Mouse (Mus musculus): Measurements from ENCODE around the gene Ptchd4.

The Ptchd4 gene

GRCm38 (mm10) chr17:42315669-42316611 is at the start of gene Ptchd4:
TSS of gene Ptchd4 (plus strand) at chr17:42315947.
- peak in 1 of 2 experiments; percentile 2 for DNase-seq (ENCODE audit: low spot score in 2 of 2)

- DNase-seq (ENCODE audit: low spot score in 2 of 2): no peak
These were observed 38.9 kb upstream of the Ptchd4 start for GRCm38 (mm10) chr17:42276861-42277260.

- DNase-seq (ENCODE audit: low spot score in 2 of 2): no peak
These were observed 31.4 kb upstream of the Ptchd4 start for GRCm38 (mm10) chr17:42284391-42284790.

GRCm38 (mm10) chr17:42286255-42286654 is 29.5 kb upstream of the Ptchd4 start:
- DNase-seq (ENCODE audit: low spot score in 2 of 2): no peak

GRCm38 (mm10) chr17:42290341-42290740 is 25.4 kb upstream of the Ptchd4 start:
- DNase-seq (ENCODE audit: low spot score in 2 of 2): no peak

GRCm38 (mm10) chr17:42291793-42292192 is 24.0 kb upstream of the Ptchd4 start:
- no peak for DNase-seq (ENCODE audit: low spot score in 2 of 2)

- DNase-seq (ENCODE audit: low spot score in 2 of 2): no peak
These were observed 17.8 kb upstream of the Ptchd4 start for GRCm38 (mm10) chr17:42297986-42298385.

GRCm38 (mm10) chr17:42299681-42300080 is 16.1 kb upstream of the Ptchd4 start:
- no peak for DNase-seq (ENCODE audit: low spot score in 2 of 2)

- DNase-seq (ENCODE audit: low spot score in 2 of 2): no peak
These were observed 12.6 kb upstream of the Ptchd4 start for GRCm38 (mm10) chr17:42303062-42303577.

- no peak for DNase-seq (ENCODE audit: low spot score in 2 of 2)
These were observed 11.5 kb upstream of the Ptchd4 start for GRCm38 (mm10) chr17:42304262-42304661.

GRCm38 (mm10) chr17:42307001-42307400 is 8.7 kb upstream of the Ptchd4 start:
- DNase-seq (ENCODE audit: low spot score in 2 of 2): no peak

- no peak for DNase-seq (ENCODE audit: low spot score in 2 of 2)
These were observed 5.6 kb upstream of the Ptchd4 start for GRCm38 (mm10) chr17:42310136-42310535.

GRCm38 (mm10) chr17:42316612-42316982 is 850 bp downstream of the Ptchd4 start:
- DNase-seq (ENCODE audit: low spot score in 2 of 2): no peak

GRCm38 (mm10) chr17:42335787-42336186 is 20.0 kb downstream of the Ptchd4 start:
- no peak for DNase-seq (ENCODE audit: low spot score in 2 of 2)

GRCm38 (mm10) chr17:42336571-42336970 is 20.8 kb downstream of the Ptchd4 start:
- DNase-seq (ENCODE audit: low spot score in 2 of 2): no peak

- no peak for DNase-seq (ENCODE audit: low spot score in 2 of 2)
These were observed 30.3 kb downstream of the Ptchd4 start for GRCm38 (mm10) chr17:42346027-42346426.

GRCm38 (mm10) chr17:42358481-42358880 is 42.7 kb downstream of the Ptchd4 start:
- DNase-seq (ENCODE audit: low spot score in 2 of 2): no peak

GRCm38 (mm10) chr17:42363085-42363710 is 47.5 kb downstream of the Ptchd4 start:
- DNase-seq (ENCODE audit: low spot score in 2 of 2): no peak

- no peak for DNase-seq (ENCODE audit: low spot score in 2 of 2)
These were observed 49.0 kb downstream of the Ptchd4 start for GRCm38 (mm10) chr17:42364716-42365115.

GRCm38 (mm10) chr17:42374881-42375280 is 59.1 kb downstream of the Ptchd4 start:
- no peak for DNase-seq (ENCODE audit: low spot score in 2 of 2)

- no peak for DNase-seq (ENCODE audit: low spot score in 2 of 2)
These were observed 77.3 kb downstream of the Ptchd4 start for GRCm38 (mm10) chr17:42393086-42393485.

GRCm38 (mm10) chr17:42395299-42395698 is 79.6 kb downstream of the Ptchd4 start:
- DNase-seq (ENCODE audit: low spot score in 2 of 2): no peak

GRCm38 (mm10) chr17:42418449-42418848 is 102.7 kb downstream of the Ptchd4 start:
- no peak for DNase-seq (ENCODE audit: low spot score in 2 of 2)
